Mouse (Mus musculus): ENCODE results near the gene Htr2b.

DNA sequence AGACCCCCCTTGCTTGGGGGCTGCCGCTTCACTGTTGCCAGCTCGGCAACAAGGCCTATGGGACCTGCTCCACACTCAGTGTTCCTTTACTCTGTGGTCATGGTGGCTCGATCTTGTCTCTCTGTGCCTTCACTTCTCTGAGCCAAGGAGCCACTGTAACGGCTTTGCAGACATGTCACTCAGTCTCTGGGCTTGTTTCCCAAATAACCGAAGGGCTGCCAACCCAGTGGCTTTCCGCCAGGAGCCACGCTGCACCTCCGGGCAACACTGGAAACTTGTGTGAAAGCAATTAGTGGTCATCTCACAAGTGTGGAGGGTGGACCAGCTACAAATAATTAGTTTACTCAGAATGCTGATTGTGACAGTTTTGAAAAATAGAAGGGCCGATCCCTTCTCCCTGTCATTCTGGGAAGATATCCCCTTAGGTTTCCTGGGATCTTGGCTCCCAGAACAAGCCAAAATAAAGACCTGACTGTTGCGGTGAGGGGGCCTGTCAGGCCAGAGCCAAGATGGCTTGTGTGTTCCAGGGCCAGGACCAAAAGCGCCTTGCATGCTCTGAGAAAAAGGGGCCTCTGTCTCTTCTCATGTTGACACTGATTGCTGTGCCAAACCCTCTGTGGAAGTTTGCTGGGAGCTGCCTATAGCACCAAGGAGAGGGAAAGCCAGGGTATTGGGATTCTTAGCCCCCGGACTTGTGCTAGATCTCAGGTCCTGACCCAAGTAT is 58.4 kb downstream of the Htr2b start:
- no peak for TF ChIP-seq EP300 (optimal IDR thresholded peaks at IDR 0.05)
- no peak for TF ChIP-seq CTCF (IDR thresholded peaks at IDR 0.05; ENCODE audit: low read depth)
